Mouse (Mus musculus) intestine, embryonic 16.5 days (tissue): ENCODE results near the gene Zfp108. TPM values are rescaled to one million over a fixed set of nuclear protein-coding genes. Genes with fewer than 3 reads are reported as not detected.

Experiments
- ATAC-seq: fragments of 200-750 bp; cut with Nextera tagmentation; 2 replicates; pipeline ENCODE4 v1.8.0; 2017; ENCODE audit warnings: moderate TSS enrichment, moderate library complexity
- H3K27ac ChIP-seq: fragments of 300-500 bp; sonication (generic); 2 replicates; pipeline ENCODE4 v1.5.1; 2014; ENCODE audit warnings: mild to moderate bottlenecking, low read length
- H3K27me3 ChIP-seq: fragments of 300-500 bp; sonication (generic); replicated peaks from 2 replicates; pipeline ENCODE4 v1.6.1; 2014; ENCODE audit warnings: low read length, control low read depth, mixed read lengths; ENCODE audit not compliant: control insufficient read depth, insufficient read depth
- H3K36me3 ChIP-seq: fragments of 300-500 bp; sonication (generic); 2 replicates; pipeline ENCODE4 v1.6.1; 2014; ENCODE audit warnings: low read length, control low read depth; ENCODE audit not compliant: control insufficient read depth, insufficient read depth
- H3K4me1 ChIP-seq: fragments of 300-500 bp; sonication (generic); 2 replicates; pipeline ENCODE4 v1.6.1; 2014; ENCODE audit warnings: low read length, control low read depth, mixed read lengths; ENCODE audit not compliant: control insufficient read depth, insufficient read depth
- H3K4me2 ChIP-seq: fragments of 300-500 bp; sonication (generic); 2 replicates; pipeline ENCODE4 v1.6.1; 2014; ENCODE audit warnings: low read depth, low read length, control low read depth
- H3K4me3 ChIP-seq: fragments of 300-500 bp; sonication (generic); 2 replicates; pipeline ENCODE4 v1.5.1; 2014; ENCODE audit warnings: mild to moderate bottlenecking, low read length
- H3K9ac ChIP-seq: fragments of 300-500 bp; sonication (generic); 2 replicates; pipeline ENCODE4 v1.6.1; 2014; ENCODE audit warnings: low read depth, low read length
- H3K9me3 ChIP-seq: fragments of 300-500 bp; sonication (generic); 2 replicates; pipeline ENCODE4 v1.6.1; 2016; ENCODE audit warnings: low read length, control low read depth; ENCODE audit not compliant: control insufficient read depth
- WGBS: fragments of 180-500 bp; shearing (Covaris S2); extraction: QIAGEN DNeasy Blood & Tissue Kit; methylation state at CpG from one replicate; pipeline ENCODE4 v1.1.7; 2014; 5-methylcytosine and 5-hydroxymethylcytosine counted together
- polyA plus RNA-seq: library from polyadenylated mRNA; unstranded; fragments of >200 nt; fragmentation: Nextera tagmentation; extraction: Ambion mirVana; gene quantifications from 2 replicates; pipeline ENCODE4 v1.2.1, GENCODE M21; 2015

Gene Zfp108
- polyA plus RNA-seq, 1 experiment from 2014 or later, result 2.4 TPM

GRCm38 (mm10) chr7:24280031-24280857 is 25.6 kb downstream of the Zfp108 start:
- H3K4me2 ChIP-seq, result no peak overlapping the region
- no peak overlapping the region for H3K4me3 ChIP-seq
- H3K27me3 ChIP-seq, result no peaks in the 10 kb centered on the region
- H3K27ac ChIP-seq, result no peak overlapping the region
- WGBS, result 57% methylated on average over 10 of the region's 10 CpGs
- no peak for ATAC-seq
- H3K36me3 ChIP-seq, result no peaks in the 10 kb centered on the region
- 0 out of 2 replicates have a peak, but pooled peaks cover 4% of the 10 kb centered on the region for H3K9me3 ChIP-seq
- no peaks in the 10 kb centered on the region for H3K4me1 ChIP-seq
- no peak overlapping the region for H3K9ac ChIP-seq

GRCm38 (mm10) chr7:24280858-24281145 is 26.2 kb downstream of the Zfp108 start:
- Histone ChIP-seq H3K4me1 (no peaks in the 10 kb centered on the region), H3K27me3 (no peaks in the 10 kb centered on the region), H3K36me3 (no peaks in the 10 kb centered on the region), H3K4me2 (no peak overlapping the region), H3K4me3 (no peak overlapping the region), H3K27ac (no peak overlapping the region), H3K9ac (no peak overlapping the region), H3K9me3 (0 out of 2 replicates have a peak, but pooled peaks cover 4% of the 10 kb centered on the region)
- WGBS, result 59% methylated on average over 4 of the region's 4 CpGs
- ATAC-seq, result no peak

- Histone ChIP-seq H3K27ac (no peak overlapping the region), H3K4me2 (no peak overlapping the region), H3K27me3 (no peaks in the 10 kb centered on the region), H3K9me3 (0 out of 2 replicates have a peak, but pooled peaks cover 4% of the 10 kb centered on the region), H3K4me1 (no peaks in the 10 kb centered on the region), H3K4me3 (no peak overlapping the region), H3K36me3 (peaks cover 4% of the 10 kb centered on the region), H3K9ac (no peak overlapping the region)
- ATAC-seq, result no peak
- WGBS, result 54% methylated on average over 4 of the region's 4 CpGs
Observed at GRCm38 (mm10) chr7:24286090-24286489, 31.5 kb downstream of the Zfp108 start.

- no peaks in the 10 kb centered on the region for H3K4me1 ChIP-seq
- 70% methylated on average over 4 of the region's 4 CpGs for WGBS
- no peak overlapping the region for H3K4me2 ChIP-seq
- no peaks in the 10 kb centered on the region for H3K27me3 ChIP-seq
- H3K9me3 ChIP-seq, result 0 out of 2 replicates have a peak, but pooled peaks cover 4% of the 10 kb centered on the region
- H3K4me3 ChIP-seq, result no peak overlapping the region
- no peak overlapping the region for H3K9ac ChIP-seq
- ATAC-seq, result no peak
- H3K36me3 ChIP-seq, result peaks cover 12% of the 10 kb centered on the region
- H3K27ac ChIP-seq, result no peak overlapping the region
Observed at GRCm38 (mm10) chr7:24286916-24287315, 32.3 kb downstream of the Zfp108 start.

- ATAC-seq, result no peak
- no peaks in the 10 kb centered on the region for H3K27me3 ChIP-seq
- 87% methylated on average over 5 of the region's 5 CpGs for WGBS
- 0 out of 2 replicates have a peak, but pooled peaks cover 4% of the 10 kb centered on the region for H3K9me3 ChIP-seq
- H3K4me2 ChIP-seq, result no peak overlapping the region
- no peaks in the 10 kb centered on the region for H3K4me1 ChIP-seq
- H3K36me3 ChIP-seq, result peaks cover 17% of the 10 kb centered on the region
- H3K9ac ChIP-seq, result no peak overlapping the region
- no peak overlapping the region for H3K4me3 ChIP-seq
- no peak overlapping the region for H3K27ac ChIP-seq
Observed at GRCm38 (mm10) chr7:24287670-24288069, 33.1 kb downstream of the Zfp108 start.

GRCm38 (mm10) chr7:24288512-24288911 is 33.9 kb downstream of the Zfp108 start:
- Histone ChIP-seq H3K27me3 (no peaks in the 10 kb centered on the region), H3K9me3 (0 out of 2 replicates have a peak, but pooled peaks cover 4% of the 10 kb centered on the region), H3K4me2 (no peak overlapping the region), H3K36me3 (peaks cover 19% of the 10 kb centered on the region), H3K9ac (no peak overlapping the region), H3K27ac (no peak overlapping the region), H3K4me1 (no peaks in the 10 kb centered on the region), H3K4me3 (no peak overlapping the region)
- ATAC-seq, result no peak
- WGBS, result 92% methylated on average over 6 of the region's 6 CpGs

- no peak overlapping the region for H3K4me2 ChIP-seq
- no peak overlapping the region for H3K27ac ChIP-seq
- no peak overlapping the region for H3K9ac ChIP-seq
- no peaks in the 10 kb centered on the region for H3K4me1 ChIP-seq
- no peaks in the 10 kb centered on the region for H3K9me3 ChIP-seq
- no peak overlapping the region for H3K4me3 ChIP-seq
- WGBS, result 95% methylated on average over 4 of the region's 4 CpGs
- no peak for ATAC-seq
- peaks cover 19% of the 10 kb centered on the region for H3K36me3 ChIP-seq
- H3K27me3 ChIP-seq, result no peaks in the 10 kb centered on the region
Observed at GRCm38 (mm10) chr7:24290106-24290693, 35.6 kb downstream of the Zfp108 start.

GRCm38 (mm10) chr7:24291387-24292090 is 36.9 kb downstream of the Zfp108 start:
- no peaks in the 10 kb centered on the region for H3K4me1 ChIP-seq
- H3K9me3 ChIP-seq, result no peaks in the 10 kb centered on the region
- WGBS, result 88% methylated on average over 27 of the region's 27 CpGs
- H3K27ac ChIP-seq, result no peak overlapping the region
- no peak for ATAC-seq
- no peak overlapping the region for H3K4me3 ChIP-seq
- no peak overlapping the region for H3K4me2 ChIP-seq
- no peak overlapping the region for H3K9ac ChIP-seq
- H3K36me3 ChIP-seq, result peaks cover 22% of the 10 kb centered on the region
- H3K27me3 ChIP-seq, result no peaks in the 10 kb centered on the region

- Histone ChIP-seq H3K27me3 (no peaks in the 10 kb centered on the region), H3K4me3 (no peak overlapping the region), H3K4me1 (peaks cover 3% of the 10 kb centered on the region; the same call in 1 of the 2 replicates), H3K36me3 (peaks cover 22% of the 10 kb centered on the region), H3K9me3 (no peaks in the 10 kb centered on the region), H3K9ac (no peak overlapping the region), H3K4me2 (no peak overlapping the region), H3K27ac (no peak overlapping the region)
- peak; percentile 67 for ATAC-seq
- WGBS, result 76% methylated on average over 12 of the region's 12 CpGs
Observed at GRCm38 (mm10) chr7:24293061-24293851, 38.7 kb downstream of the Zfp108 start.
